Mouse (Mus musculus): ENCODE data around the gene Kcnn3. TPM values are rescaled to one million over a fixed set of nuclear protein-coding genes. Genes with fewer than 3 reads are reported as not detected.

Kcnn3 gene
- polyA plus RNA-seq, 1 experiment: 0.28 TPM

DNA sequence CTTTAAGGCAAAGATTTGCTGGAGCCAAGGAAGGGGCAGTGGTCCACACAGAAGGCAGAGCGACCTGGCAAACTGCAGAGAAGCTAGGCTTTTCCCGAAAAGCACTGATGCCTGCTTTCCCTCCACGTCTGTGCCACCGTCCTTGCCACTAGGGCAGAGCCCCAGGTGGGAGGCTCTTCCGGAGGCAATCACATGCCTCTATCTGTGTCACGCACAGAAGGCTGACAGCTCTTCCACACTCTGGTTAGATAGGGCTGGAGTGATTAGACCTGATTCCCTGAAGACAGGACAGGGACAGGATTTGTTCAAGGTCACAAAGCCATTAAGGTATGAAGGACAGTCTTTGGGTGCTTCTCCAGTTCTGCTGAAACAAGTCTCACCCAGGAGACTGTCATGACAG is 113.6 kb downstream of the Kcnn3 start:
- Histone ChIP-seq H3K27ac (replicated peaks; ENCODE audit: low read depth, low read length) (no peak overlapping the region), H3K4me3 (ENCODE audit: insufficient read depth, low read depth, low read length) (no peak overlapping the region), H3K4me1 (ENCODE audit: control insufficient read depth, insufficient read depth, insufficient read length, low read length) (no peaks in the 10 kb centered on the region)

GRCm38 (mm10) chr3:89633941-89634340 is 114.0 kb downstream of the Kcnn3 start:
- H3K4me1 ChIP-seq (ENCODE audit: control insufficient read depth, insufficient read depth, insufficient read length, low read length): no peaks in the 10 kb centered on the region
- no peak overlapping the region for H3K4me3 ChIP-seq (ENCODE audit: insufficient read depth, low read depth, low read length)
- H3K27ac ChIP-seq (replicated peaks; ENCODE audit: low read depth, low read length): no peak overlapping the region

DNA sequence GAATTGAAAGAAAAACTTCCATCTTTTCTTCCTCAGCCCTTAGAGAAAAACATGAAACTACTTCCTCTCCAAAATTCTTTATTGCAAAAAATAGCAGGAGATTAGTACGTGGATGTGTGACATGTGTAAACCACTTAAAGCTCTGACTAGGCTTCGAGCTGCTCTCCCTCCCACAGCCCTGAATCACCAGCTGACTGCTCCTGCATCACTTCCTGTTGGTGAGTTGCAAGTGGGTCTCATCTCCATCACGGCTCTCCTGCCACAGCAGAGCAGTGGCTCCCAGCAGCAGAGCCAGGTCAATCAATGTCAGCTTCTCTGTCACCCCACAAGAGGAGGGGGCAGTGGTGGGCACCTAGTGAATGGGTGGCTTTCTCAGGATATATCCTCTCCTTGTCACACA is 120.8 kb downstream of the Kcnn3 start:
- no peaks in the 10 kb centered on the region; the same call in 1 of the 2 replicates for H3K4me1 ChIP-seq (ENCODE audit: control insufficient read depth, insufficient read depth, insufficient read length, low read length)
- no peak overlapping the region for H3K27ac ChIP-seq (replicated peaks; ENCODE audit: low read depth, low read length)
- H3K4me3 ChIP-seq (ENCODE audit: insufficient read depth, low read depth, low read length): no peak overlapping the region

GRCm38 (mm10) chr3:89643391-89643790 is 123.4 kb downstream of the Kcnn3 start:
- no peak overlapping the region for H3K4me3 ChIP-seq (ENCODE audit: insufficient read depth, low read depth, low read length)
- no peaks in the 10 kb centered on the region; the same call in 1 of the 2 replicates for H3K4me1 ChIP-seq (ENCODE audit: control insufficient read depth, insufficient read depth, insufficient read length, low read length)
- H3K27ac ChIP-seq (replicated peaks; ENCODE audit: low read depth, low read length): no peak overlapping the region

DNA sequence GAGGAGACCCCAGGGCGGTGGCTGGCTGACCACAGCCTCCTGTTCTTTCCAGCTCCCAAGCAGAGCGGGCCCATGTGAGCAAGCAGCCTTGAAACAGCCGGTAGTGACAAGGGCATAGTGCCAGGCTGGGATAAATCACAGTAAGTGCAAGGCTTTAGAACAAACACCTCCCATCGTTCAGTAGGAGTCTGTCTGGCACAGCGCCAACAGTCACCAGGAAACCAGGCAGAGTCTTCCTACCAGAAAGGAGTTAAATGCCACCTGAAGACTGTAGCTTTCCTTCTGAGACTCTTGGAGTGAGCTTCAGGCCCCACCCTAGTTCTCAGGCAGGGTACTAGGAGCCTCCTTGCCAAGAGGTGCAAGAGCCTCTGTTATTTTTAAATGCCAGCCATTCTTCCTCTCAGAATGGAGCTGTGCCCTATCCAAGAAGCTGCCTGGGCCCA is 126.9 kb downstream of the Kcnn3 start:
- Histone ChIP-seq H3K27ac (replicated peaks; ENCODE audit: low read depth, low read length) (no peak overlapping the region), H3K4me3 (ENCODE audit: insufficient read depth, low read depth, low read length) (no peak overlapping the region), H3K4me1 (ENCODE audit: control insufficient read depth, insufficient read depth, insufficient read length, low read length) (no peaks in the 10 kb centered on the region)

DNA sequence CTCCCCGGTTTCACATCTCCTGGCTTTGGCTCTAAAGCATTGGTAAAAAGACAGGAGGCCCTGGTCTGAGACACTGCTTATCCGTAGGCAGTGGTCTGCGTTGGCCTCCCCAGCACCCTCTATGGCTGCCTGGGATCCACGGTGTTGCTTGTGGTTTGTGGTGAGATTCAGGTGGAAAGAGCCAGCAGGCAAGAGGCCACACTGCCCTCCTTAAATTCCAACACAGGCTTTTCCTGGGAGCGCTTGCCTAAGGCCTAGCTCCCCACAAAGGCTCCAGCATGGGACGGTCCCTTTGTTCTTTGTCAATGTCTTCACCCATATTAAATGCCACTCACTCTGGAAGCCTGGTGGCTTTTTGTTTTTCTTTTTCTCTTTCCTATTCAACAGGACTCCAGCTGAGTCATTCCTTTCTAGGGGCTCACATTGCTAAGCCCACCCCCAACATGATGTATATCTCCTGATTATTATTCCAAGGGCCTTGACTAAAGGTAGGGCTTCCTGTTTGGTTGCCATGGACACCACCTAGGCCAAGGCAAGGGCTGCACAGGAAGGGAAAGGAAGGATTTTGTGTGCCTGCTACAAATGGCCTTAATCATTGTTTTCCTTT is 127.4 kb downstream of the Kcnn3 start:
- H3K4me1 ChIP-seq (ENCODE audit: control insufficient read depth, insufficient read depth, insufficient read length, low read length): no peaks in the 10 kb centered on the region
- H3K27ac ChIP-seq (replicated peaks; ENCODE audit: low read depth, low read length): no peak overlapping the region
- no peak overlapping the region for H3K4me3 ChIP-seq (ENCODE audit: insufficient read depth, low read depth, low read length)

GRCm38 (mm10) chr3:89649890-89650289 is 129.9 kb downstream of the Kcnn3 start:
- Histone ChIP-seq H3K27ac (replicated peaks; ENCODE audit: low read depth, low read length) (no peak overlapping the region), H3K4me1 (ENCODE audit: control insufficient read depth, insufficient read depth, insufficient read length, low read length) (no peaks in the 10 kb centered on the region), H3K4me3 (ENCODE audit: insufficient read depth, low read depth, low read length) (no peak overlapping the region)

DNA sequence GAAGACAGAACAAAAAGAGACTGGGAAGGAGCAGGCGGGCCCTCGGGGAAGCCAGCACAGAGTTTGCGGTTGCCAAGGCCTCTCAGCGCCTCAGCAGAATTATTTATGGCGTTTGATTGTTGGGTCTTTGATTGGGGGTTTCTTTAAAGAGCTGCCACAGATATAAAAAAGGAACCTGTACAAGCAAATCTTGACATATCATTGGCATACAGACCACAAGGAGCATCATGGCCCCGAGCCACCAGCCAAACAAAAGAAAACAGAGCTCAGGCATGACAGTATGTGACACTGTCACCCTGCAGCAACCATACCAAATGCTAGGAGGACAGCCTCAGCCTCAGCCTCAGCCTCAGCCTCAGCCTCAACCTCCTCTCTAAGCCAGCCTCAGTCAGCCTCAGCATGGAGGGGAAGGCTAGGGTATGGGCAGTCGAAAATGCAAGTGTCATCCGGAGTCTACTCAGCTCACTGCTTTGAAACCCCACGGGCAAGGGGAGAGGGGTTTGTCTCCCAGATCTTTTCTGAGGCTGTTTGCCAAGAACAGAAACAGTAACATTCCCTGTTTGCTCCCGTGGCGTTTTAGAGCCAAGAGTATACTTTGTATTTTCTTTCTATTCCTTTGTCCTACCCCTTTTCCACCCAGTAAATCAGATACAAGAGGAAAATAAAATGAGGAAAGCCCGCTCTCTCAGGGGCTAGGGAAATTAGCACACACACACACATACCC is 133.4 kb downstream of the Kcnn3 start:
- no peak overlapping the region for H3K4me3 ChIP-seq (ENCODE audit: insufficient read depth, low read depth, low read length)
- no peaks in the 10 kb centered on the region for H3K4me1 ChIP-seq (ENCODE audit: control insufficient read depth, insufficient read depth, insufficient read length, low read length)
- H3K27ac ChIP-seq (replicated peaks; ENCODE audit: low read depth, low read length): no peak overlapping the region

GRCm38 (mm10) chr3:89657092-89657491 is 137.1 kb downstream of the Kcnn3 start:
- Histone ChIP-seq H3K4me1 (ENCODE audit: control insufficient read depth, insufficient read depth, insufficient read length, low read length) (no peaks in the 10 kb centered on the region), H3K27ac (replicated peaks; ENCODE audit: low read depth, low read length) (no peak overlapping the region), H3K4me3 (ENCODE audit: insufficient read depth, low read depth, low read length) (no peak overlapping the region)

DNA sequence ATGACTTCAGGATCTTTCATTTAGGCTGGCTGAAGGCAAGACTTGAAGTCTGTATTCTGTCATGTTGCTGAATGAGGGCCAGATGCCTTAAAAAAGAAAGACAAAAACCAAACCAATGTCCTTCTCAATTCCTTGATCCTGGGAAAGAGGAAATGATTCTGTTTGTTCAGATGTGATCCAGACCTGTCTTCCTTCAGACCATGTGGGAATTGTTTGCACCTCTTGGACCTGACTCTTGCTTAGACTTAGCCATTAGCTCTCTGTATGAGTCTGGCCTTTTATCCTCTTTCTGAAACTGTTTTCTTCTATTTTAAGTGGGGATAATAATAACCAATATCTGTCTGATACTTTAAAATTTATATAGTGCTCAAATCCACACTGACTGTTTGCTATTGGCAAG is 138.5 kb downstream of the Kcnn3 start:
- Histone ChIP-seq H3K27ac (replicated peaks; ENCODE audit: low read depth, low read length) (no peak overlapping the region), H3K4me1 (ENCODE audit: control insufficient read depth, insufficient read depth, insufficient read length, low read length) (no peaks in the 10 kb centered on the region), H3K4me3 (ENCODE audit: insufficient read depth, low read depth, low read length) (no peak overlapping the region)

GRCm38 (mm10) chr3:89659938-89660620 is 140.1 kb downstream of the Kcnn3 start:
- no peaks in the 10 kb centered on the region for H3K4me1 ChIP-seq (ENCODE audit: control insufficient read depth, insufficient read depth, insufficient read length, low read length)
- no peak overlapping the region for H3K4me3 ChIP-seq (ENCODE audit: insufficient read depth, low read depth, low read length)
- H3K27ac ChIP-seq (replicated peaks; ENCODE audit: low read depth, low read length): no peak overlapping the region

- no peaks in the 10 kb centered on the region for H3K4me1 ChIP-seq (ENCODE audit: control insufficient read depth, insufficient read depth, insufficient read length, low read length)
Measured at GRCm38 (mm10) chr3:89664808-89665207, 144.8 kb downstream of the Kcnn3 start.

DNA sequence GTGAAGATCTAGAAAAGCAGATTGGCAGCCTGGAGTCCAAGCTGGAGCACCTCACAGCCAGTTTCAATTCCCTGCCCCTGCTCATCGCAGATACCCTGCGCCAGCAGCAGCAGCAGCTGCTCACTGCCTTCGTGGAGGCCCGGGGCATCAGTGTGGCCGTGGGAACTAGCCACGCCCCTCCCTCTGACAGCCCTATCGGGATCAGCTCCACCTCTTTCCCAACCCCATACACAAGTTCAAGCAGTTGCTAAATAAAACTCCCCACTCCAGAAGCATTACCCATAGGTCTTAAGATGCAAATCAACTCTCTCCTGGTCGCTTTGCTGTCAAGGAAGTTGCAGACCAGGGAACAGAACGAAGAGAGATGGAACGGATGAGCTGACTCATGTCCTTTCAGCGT is 147.2 kb downstream of the Kcnn3 start:
- Histone ChIP-seq H3K27ac (replicated peaks; ENCODE audit: low read depth, low read length) (no peak overlapping the region), H3K4me3 (ENCODE audit: insufficient read depth, low read depth, low read length) (no peak overlapping the region)

More at GRCm38 (mm10) chr3:89664808-89665207, 144.8 kb downstream of the Kcnn3 start:
- no peak overlapping the region for H3K27ac ChIP-seq (replicated peaks; ENCODE audit: low read depth, low read length)
- no peak overlapping the region for H3K4me3 ChIP-seq (ENCODE audit: insufficient read depth, low read depth, low read length)

DNA sequence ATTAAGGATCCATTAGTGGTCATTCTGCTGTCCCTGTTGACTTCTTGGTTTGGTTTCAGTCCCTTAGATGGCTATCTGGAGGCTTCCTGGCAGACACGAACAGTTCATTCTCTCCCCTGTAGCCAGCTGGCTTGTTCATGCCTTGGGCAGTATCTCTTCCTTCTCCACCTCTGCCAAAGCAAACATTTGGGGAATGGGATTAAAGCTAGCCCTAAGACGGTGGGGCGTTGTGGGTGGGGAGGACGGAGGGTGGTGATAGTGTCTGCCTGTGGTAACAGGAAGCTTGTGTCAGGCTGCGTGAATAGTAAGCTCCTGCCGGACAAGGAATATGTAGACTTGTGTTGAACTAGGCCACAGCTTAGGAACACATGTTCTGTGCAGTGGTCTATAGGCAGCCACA is 151.4 kb downstream of the Kcnn3 start:
- H3K4me1 ChIP-seq (ENCODE audit: control insufficient read depth, insufficient read depth, insufficient read length, low read length): no peaks in the 10 kb centered on the region
- H3K4me3 ChIP-seq (ENCODE audit: insufficient read depth, low read depth, low read length): no peak overlapping the region
- H3K27ac ChIP-seq (replicated peaks; ENCODE audit: low read depth, low read length): no peak overlapping the region

More for the DNA sequence above, 147.2 kb downstream of the Kcnn3 start:
- no peaks in the 10 kb centered on the region for H3K4me1 ChIP-seq (ENCODE audit: control insufficient read depth, insufficient read depth, insufficient read length, low read length)

DNA sequence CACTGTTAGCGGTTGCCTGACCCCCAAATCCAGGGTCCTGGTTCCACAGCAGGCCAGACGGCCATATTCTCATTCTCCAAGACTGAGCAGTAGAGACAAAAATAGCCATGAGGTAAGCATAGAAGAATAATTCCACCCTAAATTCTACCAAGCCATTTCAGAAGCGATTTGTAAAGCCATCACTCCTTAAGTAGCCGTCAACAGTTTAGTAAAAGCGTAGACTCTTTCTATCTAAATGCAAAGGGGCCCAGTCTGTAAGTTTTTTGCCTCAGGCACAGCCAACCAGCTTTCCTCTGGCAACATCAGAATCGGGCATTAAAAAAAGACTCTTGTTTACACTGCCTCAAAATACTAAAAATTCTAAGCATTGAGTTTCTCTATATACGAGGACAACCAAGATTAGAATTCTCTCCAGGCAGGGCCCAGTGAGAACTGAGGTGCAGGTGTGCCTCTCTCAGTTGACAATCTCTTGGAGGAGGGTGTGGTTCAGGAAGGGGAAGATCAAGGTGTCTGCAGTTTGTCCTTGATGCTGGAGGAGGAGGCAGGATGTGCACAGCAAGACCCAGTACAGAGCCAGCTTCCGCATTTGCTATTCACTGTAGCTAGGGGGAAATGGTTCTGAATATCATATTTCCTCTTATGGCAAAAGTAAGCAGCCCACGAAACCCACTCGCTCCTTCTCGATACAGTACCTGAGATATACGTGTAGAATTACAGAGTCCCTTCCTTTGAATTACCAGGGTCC is 152.8 kb downstream of the Kcnn3 start:
- Histone ChIP-seq H3K4me1 (ENCODE audit: control insufficient read depth, insufficient read depth, insufficient read length, low read length) (no peaks in the 10 kb centered on the region), H3K27ac (replicated peaks; ENCODE audit: low read depth, low read length) (no peak overlapping the region), H3K4me3 (ENCODE audit: insufficient read depth, low read depth, low read length) (no peak overlapping the region)
